30 mouse cellular contexts compared by ENCODE assay signal in genomic region chr2:104111170-104111797, GRCm38 (mm10). TPM values are rescaled to one million over a fixed set of nuclear protein-coding genes. Genes with fewer than 3 reads are reported as not detected.
"Had no signal": no experiment of that assay in that cellular context is flagged by ENCODE, and none has a peak within 500 bp of the region (broad histone marks: within the 10 kb centered on the region; RNA-seq: fewer than 3 reads in every experiment).

No protein-coding gene starts in this region.

RNA-seq across cellular contexts. Expression of gene A930018P22Rik, which starts 11.3 kb away (rescaled TPM):
- polyA plus RNA-seq: limb, embryonic 10.5 days; limb, embryonic 11.5 days; limb, embryonic 12.5 days; limb, embryonic 13.5 days; limb, embryonic 15.5 days; liver, embryonic 11.5 days; lung, embryonic 14.5 days; lung, embryonic 15.5 days; lung, embryonic 16.5 days; macrophage; midbrain, embryonic 12.5 days; midbrain, embryonic 13.5 days; midbrain, embryonic 14.5 days; midbrain, embryonic 15.5 days; midbrain, embryonic 16.5 days; neural tube, embryonic 11.5 days had no signal

RNA-seq across cellular contexts. Expression of gene Cd59b, which starts 41.6 kb away (rescaled TPM):
- polyA plus RNA-seq: macrophage, myocyte had no signal

RNA-seq across cellular contexts. Expression of gene Gm10799, which starts 42.9 kb away (rescaled TPM):
- polyA plus RNA-seq: limb, embryonic 10.5 days; limb, embryonic 11.5 days; limb, embryonic 12.5 days; limb, embryonic 13.5 days; limb, embryonic 14.5 days; limb, embryonic 15.5 days; liver, adult 2 months; liver, embryonic 11.5 days; liver, embryonic 12.5 days; liver, embryonic 13.5 days; liver, embryonic 14.5 days; liver, embryonic 15.5 days; liver, embryonic 16.5 days; lung, adult 2 months; lung, embryonic 14.5 days; lung, embryonic 15.5 days; lung, embryonic 16.5 days; lung, postnatal 0 days; macrophage; midbrain, embryonic 10.5 days; midbrain, embryonic 11.5 days; midbrain, embryonic 12.5 days; midbrain, embryonic 13.5 days; midbrain, embryonic 14.5 days; midbrain, embryonic 15.5 days; midbrain, embryonic 16.5 days; midbrain, postnatal 0 days; myocyte; neural tube, embryonic 11.5 days; neural tube, embryonic 12.5 days had no signal

RNA-seq across cellular contexts. Expression of gene Gm10912, which starts 45.7 kb away (rescaled TPM):
- polyA plus RNA-seq: limb, embryonic 10.5 days; limb, embryonic 11.5 days; limb, embryonic 12.5 days; liver, embryonic 11.5 days; liver, embryonic 12.5 days; lung, embryonic 14.5 days; lung, embryonic 15.5 days; lung, embryonic 16.5 days; lung, postnatal 0 days; macrophage; midbrain, embryonic 11.5 days; midbrain, embryonic 12.5 days; midbrain, embryonic 13.5 days; midbrain, embryonic 14.5 days; midbrain, embryonic 15.5 days; midbrain, embryonic 16.5 days; midbrain, postnatal 0 days; myocyte; neural tube, embryonic 11.5 days; neural tube, embryonic 12.5 days had no signal
